Mouse (Mus musculus) E14TG2a.4 (cell line): Measurements from ENCODE around the gene Gpc6.

Experiments used
- CTCF ChIP-seq: conservative IDR thresholded peaks from 2 replicates; pipeline ENCODE4 v1.5.1; 2014; ENCODE audit warnings: low read length
- NANOG ChIP-seq: IDR thresholded peaks from 2 replicates; pipeline ENCODE4 v1.6.1; 2014; ENCODE audit warnings: borderline replicate concordance, low read length, mixed read lengths
- POU5F1 ChIP-seq: IDR thresholded peaks from 2 replicates; pipeline ENCODE4 v1.6.1; 2014; ENCODE audit warnings: low read length, borderline replicate concordance

DNA sequence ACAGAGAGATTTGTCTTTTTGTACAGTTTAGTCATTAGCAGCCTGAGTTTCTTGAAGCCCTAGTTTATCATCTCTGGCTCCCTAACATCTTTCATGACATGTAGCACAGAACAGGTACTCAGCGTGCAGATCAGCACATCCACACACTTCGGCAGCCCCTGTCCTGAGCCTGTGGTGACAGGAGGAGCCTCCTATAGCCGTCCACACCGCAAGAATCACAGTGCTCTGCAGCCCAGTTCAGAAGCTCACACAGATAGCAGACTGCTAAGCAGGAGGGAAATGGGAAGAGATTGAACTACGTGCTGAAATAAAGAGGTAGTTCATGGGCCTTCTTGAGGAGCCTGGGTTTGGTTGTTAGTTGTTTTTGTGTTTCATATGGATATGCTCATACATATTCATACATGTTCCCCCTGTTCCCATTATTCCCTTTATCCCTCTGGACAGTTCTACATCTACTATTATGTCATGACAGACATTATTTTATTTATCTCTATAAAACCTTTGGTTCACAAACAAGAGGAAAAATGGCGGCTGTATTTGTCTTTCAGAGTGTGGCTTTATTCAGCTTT lies 832.8 kb downstream of the Gpc6 start:
- TF ChIP-seq CTCF (no peak), POU5F1 (no peak), NANOG (no peak)
